Comparison of ENCODE assay signal across 8 mouse cellular contexts in genomic region chr9:108691846-108692225, GRCm38 (mm10). TPM values are rescaled to one million over a fixed set of nuclear protein-coding genes. Genes with fewer than 3 reads are reported as not detected.
DNase-seq lines count a peak whose midpoint lies in the region; ATAC-seq and TF ChIP-seq lines count a peak whose summit lies in the region.

No protein-coding gene starts in this region.

- WGBS in forebrain, embryonic 16.5 days: under 1% methylated on average over 42 of the region's 42 CpGs
- under 1% methylated on average over 42 of the region's 42 CpGs for WGBS in lung, embryonic 14.5 days

- H3K36me3 ChIP-seq in ES-Bruce4 (ENCODE audit: control insufficient read depth, insufficient read depth, low read length, poor library complexity, severe bottlenecking): 0 out of 2 replicates have a peak, but pooled peaks cover 2% of the 10 kb centered on the region
- no peaks in the 10 kb centered on the region for H3K36me3 ChIP-seq in forebrain, embryonic 16.5 days (ENCODE audit: control insufficient read depth, insufficient read depth)
- H3K36me3 ChIP-seq in lung, embryonic 14.5 days (ENCODE audit: insufficient read depth): no peaks in the 10 kb centered on the region

- H3K9me3 ChIP-seq in ES-Bruce4 (replicated peaks; ENCODE audit: control insufficient read depth, insufficient read depth, low read length, poor library complexity, severe bottlenecking): no peaks in the 10 kb centered on the region
- H3K9me3 ChIP-seq in forebrain, embryonic 16.5 days (ENCODE audit: control insufficient read depth, low read length): no peaks in the 10 kb centered on the region
- no peaks in the 10 kb centered on the region for H3K9me3 ChIP-seq in lung, embryonic 14.5 days (ENCODE audit: low read depth, low read length)

- intact Hi-C loops in heart, postnatal 36 days (cut with DNase I): no loop called here

- peak overlapping the region; percentile 73 for H3K4me3 ChIP-seq in ES-Bruce4 (ENCODE audit: low read depth, low read length)
- H3K4me3 ChIP-seq in forebrain, embryonic 16.5 days (replicated peaks; ENCODE audit: low read length): peak overlapping the region; percentile 87
- H3K4me3 ChIP-seq in lung, embryonic 14.5 days (ENCODE audit: low read depth, low read length): peak overlapping the region; percentile 73

- H3K4me2 ChIP-seq in forebrain, embryonic 16.5 days (ENCODE audit: low read length): peak overlapping the region; percentile 67
- peak overlapping the region; percentile 92 for H3K4me2 ChIP-seq in lung, embryonic 14.5 days

- H3K27ac ChIP-seq in ES-Bruce4 (ENCODE audit: insufficient read depth, low read length): no peak overlapping the region
- peak overlapping the region; percentile 60 for H3K27ac ChIP-seq in forebrain, embryonic 16.5 days (ENCODE audit: low read length)
- peak overlapping the region; percentile 70; the same call in 1 of the 2 replicates for H3K27ac ChIP-seq in lung, embryonic 14.5 days (ENCODE audit: low read depth)

- TF ChIP-seq POLR2A in ES-Bruce4 (IDR thresholded peaks at IDR 0.05; ENCODE audit: insufficient read depth, low read length): no peak

- no peak for TF ChIP-seq EP300 in ES-Bruce4 (IDR thresholded peaks at IDR 0.05; ENCODE audit: insufficient read depth, low read depth, low read length)

- peak overlapping the region; percentile 85 for H3K9ac ChIP-seq in ES-Bruce4 (ENCODE audit: low read depth, poor library complexity, severe bottlenecking)
- peak overlapping the region; percentile 87 for H3K9ac ChIP-seq in forebrain, embryonic 16.5 days (replicated peaks; ENCODE audit: low read depth, low read length)
- H3K9ac ChIP-seq in lung, embryonic 14.5 days: peak overlapping the region; percentile 74

- H3K27me3 ChIP-seq in ES-Bruce4 (ENCODE audit: control insufficient read depth, insufficient read depth, low read length, poor library complexity, severe bottlenecking): no peaks in the 10 kb centered on the region
- no peaks in the 10 kb centered on the region for H3K27me3 ChIP-seq in forebrain, embryonic 16.5 days (replicated peaks; ENCODE audit: control insufficient read depth, insufficient read depth, low read length)
- H3K27me3 ChIP-seq in lung, embryonic 14.5 days (ENCODE audit: insufficient read depth, low read length): no peaks in the 10 kb centered on the region

- peak; percentile 91 for ATAC-seq in forebrain, embryonic 16.5 days
- ATAC-seq in lung, embryonic 14.5 days (ENCODE audit: insufficient read depth): peak; percentile 88
- peak; percentile 45 for ATAC-seq in neutrophil, adult 5-6 weeks (ENCODE audit: extremely low read depth, insufficient number of reproducible peaks, low FRiP score, poor library complexity, severe bottlenecking)

- TF ChIP-seq CTCF in ES-Bruce4 (IDR thresholded peaks at IDR 0.05; ENCODE audit: low read depth, low read length): no peak
- no peak for TF ChIP-seq CTCF in lung, embryonic 14.5 days (IDR thresholded peaks at IDR 0.05; ENCODE audit: low read depth)

- DNase-seq in cerebellum, adult 18-20 months: peak; percentile 89 to 98
- DNase-seq in heart, postnatal 36 days: peak; percentile 88 to 90
- peak; percentile 67 to 82 for DNase-seq in layer of hippocampus, adult 8-10 months (ENCODE audit: low spot score in 2 of 2)
- DNase-seq in lung, embryonic 14.5 days: peak; percentile 94
- DNase-seq in testis, postnatal 14 days (ENCODE audit: low spot score): peak; percentile 87

- H3K4me1 ChIP-seq in ES-Bruce4 (ENCODE audit: control insufficient read depth, insufficient read depth, low read length): no peaks in the 10 kb centered on the region
- H3K4me1 ChIP-seq in forebrain, embryonic 16.5 days (replicated peaks; ENCODE audit: control insufficient read depth, insufficient read depth, low read length): peaks cover 23% of the 10 kb centered on the region
- no peaks in the 10 kb centered on the region; the same call in 1 of the 2 replicates for H3K4me1 ChIP-seq in lung, embryonic 14.5 days (ENCODE audit: insufficient read depth)

RNA-seq across cellular contexts. Expression of gene Prkar2a, which starts 2.7 kb away (rescaled TPM):
- polyA plus RNA-seq in ES-Bruce4 (2011; ENCODE audit: insufficient read depth, insufficient read length, low read depth, missing spikeins): 58.4 and 72.2 TPM in 2 replicates
- polyA plus RNA-seq in forebrain, embryonic 16.5 days (2015; fragmentation: Nextera tagmentation; extraction: Ambion mirVana): 37.6 and 41.3 TPM in 2 replicates
- total RNA-seq in heart, postnatal 36 days (2021): 10 to 100 TPM; 86.0 to 88.1 TPM
- 10 to 100 TPM; 41.1 to 58.2 (median 50.9) TPM for total RNA-seq in layer of hippocampus, adult 8-10 months (2022)
- 35.0 and 38.1 TPM in 2 replicates for polyA plus RNA-seq in lung, embryonic 14.5 days (2014; fragmentation: Nextera tagmentation; extraction: Ambion mirVana)
- total RNA-seq in neutrophil, adult 5-6 weeks (2017): 5.0 and 8.2 TPM in 2 replicates

RNA-seq across cellular contexts. Expression of gene Slc25a20, which starts 29.9 kb away (rescaled TPM):
- polyA plus RNA-seq in ES-Bruce4 (2011; ENCODE audit: insufficient read depth, insufficient read length, low read depth, missing spikeins): 30.1 and 35.7 TPM in 2 replicates
- polyA plus RNA-seq in forebrain, embryonic 16.5 days (2015; fragmentation: Nextera tagmentation; extraction: Ambion mirVana): 46.3 and 47.8 TPM in 2 replicates
- total RNA-seq in heart, postnatal 36 days (2021): 100 to 1,000 TPM; 221 to 236 TPM
- 10 to 100 TPM; 14.3 to 17.4 (median 16.6) TPM for total RNA-seq in layer of hippocampus, adult 8-10 months (2022)
- 27.6 and 29.6 TPM in 2 replicates for polyA plus RNA-seq in lung, embryonic 14.5 days (2014; fragmentation: Nextera tagmentation; extraction: Ambion mirVana)
- 39.0 and 43.9 TPM in 2 replicates for total RNA-seq in neutrophil, adult 5-6 weeks (2017)

RNA-seq across cellular contexts. Expression of gene Arih2, which starts 42.6 kb away (rescaled TPM):
- polyA plus RNA-seq in ES-Bruce4 (2011; ENCODE audit: insufficient read depth, insufficient read length, low read depth, missing spikeins): 131 and 133 TPM in 2 replicates
- 59.9 and 61.8 TPM in 2 replicates for polyA plus RNA-seq in forebrain, embryonic 16.5 days (2015; fragmentation: Nextera tagmentation; extraction: Ambion mirVana)
- 10 to 100 TPM; 47.8 to 54.4 TPM for total RNA-seq in heart, postnatal 36 days (2021)
- 10 to 100 TPM; 49.4 to 60.4 (median 54.9) TPM for total RNA-seq in layer of hippocampus, adult 8-10 months (2022)
- 41.6 and 44.9 TPM in 2 replicates for polyA plus RNA-seq in lung, embryonic 14.5 days (2014; fragmentation: Nextera tagmentation; extraction: Ambion mirVana)
- 135 and 143 TPM in 2 replicates for total RNA-seq in neutrophil, adult 5-6 weeks (2017)
